Mouse (Mus musculus) left cerebral cortex, postnatal 25 days (tissue): Measurements from ENCODE around the gene Rabggtb. TPM values are rescaled to one million over a fixed set of nuclear protein-coding genes. Genes with fewer than 3 reads are reported as not detected.

Experiments used
- DNase-seq, 2 experiments: peaks; one replicate each; pipeline ENCODE4 v3.0.0; 2022; ENCODE audit warnings: low spot score in 2 of 2, mixed read lengths in 1 of 2
- intact Hi-C: fragments of 180-260 bp; cut with DNase I; formaldehyde crosslinking; loops from one replicate; pipeline ENCODE4 v1.15.1; 2025
- total RNA-seq, 2 experiments: library from RNA; stranded (reverse); gene quantifications; 2 replicates each; pipeline ENCODE4 v1.2.3; 2021

Gene Rabggtb
- total RNA-seq, 2 experiments from 2014 or later: 64.9 TPM

GRCm38 (mm10) chr3:153929526-153929925 lies 16.7 kb upstream of the Rabggtb start:
- no peak for DNase-seq
- intact Hi-C loops: no loop called here

- DNase-seq: no peak
- intact Hi-C loops: no loop called here
These were observed 13.5 kb upstream of the Rabggtb start for GRCm38 (mm10) chr3:153926333-153926732.

- no peak for DNase-seq
- intact Hi-C loops: no loop called here
These were observed 8.5 kb upstream of the Rabggtb start for GRCm38 (mm10) chr3:153921147-153921910.

- no peak for DNase-seq
- intact Hi-C loops: no loop called here
These were observed 4.4 kb upstream of the Rabggtb start for GRCm38 (mm10) chr3:153917200-153917599.

- intact Hi-C loops: loop anchor here (2.0 kb wide), 1 partner anchor 31 kb away; the partner anchor contains the start of gene Acadm
- DNase-seq: no peak
These were observed 868 bp upstream of the Rabggtb start for GRCm38 (mm10) chr3:153913510-153914243.

GRCm38 (mm10) chr3:153911882-153912440 lies 848 bp downstream of the Rabggtb start:
- intact Hi-C loops: loop anchor here (2.0 kb wide), 1 partner anchor 33 kb away; the partner anchor contains the start of gene Acadm

GRCm38 (mm10) chr3:153911197-153911881 lies 1.5 kb downstream of the Rabggtb start:
- DNase-seq: no peak
- intact Hi-C loops: no loop called here

More at GRCm38 (mm10) chr3:153911882-153912440, 848 bp downstream of the Rabggtb start:
- no peak for DNase-seq

GRCm38 (mm10) chr3:153910489-153910888 lies 2.3 kb downstream of the Rabggtb start:
- intact Hi-C loops: no loop called here

GRCm38 (mm10) chr3:153908919-153909318 lies 3.9 kb downstream of the Rabggtb start:
- intact Hi-C loops: no loop called here

More at GRCm38 (mm10) chr3:153910489-153910888, 2.3 kb downstream of the Rabggtb start:
- DNase-seq: no peak

GRCm38 (mm10) chr3:153906136-153906871 lies 6.5 kb downstream of the Rabggtb start, which contains the start of gene Msh4:
Gene Msh4 (minus strand): TSS chr3:153906138.
- intact Hi-C loops: no loop called here
- DNase-seq: no peak

More at GRCm38 (mm10) chr3:153908919-153909318, 3.9 kb downstream of the Rabggtb start:
- no peak for DNase-seq

GRCm38 (mm10) chr3:153905251-153906135 lies 7.3 kb downstream of the Rabggtb start:
- DNase-seq: no peak
- intact Hi-C loops: no loop called here

- DNase-seq: peak; percentile 40 to 47
- intact Hi-C loops: no loop called here
These were observed 8.2 kb downstream of the Rabggtb start for GRCm38 (mm10) chr3:153904586-153904985.

- intact Hi-C loops: no loop called here
These were observed 10.2 kb downstream of the Rabggtb start for GRCm38 (mm10) chr3:153902595-153902994.

GRCm38 (mm10) chr3:153901904-153902303 lies 10.9 kb downstream of the Rabggtb start:
- intact Hi-C loops: no loop called here
- DNase-seq: no peak

More at GRCm38 (mm10) chr3:153902595-153902994, 10.2 kb downstream of the Rabggtb start:
- no peak for DNase-seq

GRCm38 (mm10) chr3:153897216-153897615 lies 15.6 kb downstream of the Rabggtb start:
- intact Hi-C loops: no loop called here
- DNase-seq: no peak

GRCm38 (mm10) chr3:153895454-153895853 lies 17.4 kb downstream of the Rabggtb start:
- intact Hi-C loops: no loop called here
- no peak for DNase-seq

- DNase-seq: no peak
- intact Hi-C loops: no loop called here
These were observed 23.5 kb downstream of the Rabggtb start for GRCm38 (mm10) chr3:153889188-153889781.

GRCm38 (mm10) chr3:153888141-153888540 lies 24.7 kb downstream of the Rabggtb start:
- intact Hi-C loops: no loop called here
- no peak for DNase-seq
